Mouse (Mus musculus) frontal cortex, postnatal 36 days (tissue): Measurements from ENCODE around the gene Thrb.

Source experiments
- DNase-seq, 2 experiments: peaks; one replicate each; pipeline ENCODE4 v3.0.0; 2022; ENCODE audit warnings: low spot score in 2 of 2

Thrb gene

GRCm38 (mm10) chr14:18027867-18028266 lies 367.8 kb downstream of the Thrb start:
- DNase-seq = no peak

GRCm38 (mm10) chr14:18029181-18029932 lies 369.3 kb downstream of the Thrb start:
- no peak for DNase-seq

GRCm38 (mm10) chr14:18031941-18032340 lies 371.9 kb downstream of the Thrb start:
- no peak for DNase-seq

GRCm38 (mm10) chr14:18036573-18036972 lies 376.5 kb downstream of the Thrb start:
- no peak for DNase-seq

- DNase-seq = peak; percentile 26 to 63
These were observed 402.2 kb downstream of the Thrb start for GRCm38 (mm10) chr14:18062082-18062772.
